Mouse (Mus musculus) heart, adult 18-20 months (tissue): ENCODE measurements around the gene Acot12. TPM values are rescaled to one million over a fixed set of nuclear protein-coding genes. Genes with fewer than 3 reads are reported as not detected.
"Not testable (repeated sequence)": the region's sequence is repeated elsewhere in the genome, so short reads cannot be mapped to it uniquely, and the experiment has no call there.

Source experiments
- DNase-seq, 2 experiments: peaks; one replicate each; pipeline ENCODE4 v3.0.0; 2021 to 2022; ENCODE audit warnings: mixed read lengths in 1 of 2
- total RNA-seq, 2 experiments: library from RNA; stranded (reverse); gene quantifications; 2 replicates each; pipeline ENCODE4 v1.2.3; 2021

Gene Acot12
- total RNA-seq, 2 experiments from 2014 or later = not detected

DNA sequence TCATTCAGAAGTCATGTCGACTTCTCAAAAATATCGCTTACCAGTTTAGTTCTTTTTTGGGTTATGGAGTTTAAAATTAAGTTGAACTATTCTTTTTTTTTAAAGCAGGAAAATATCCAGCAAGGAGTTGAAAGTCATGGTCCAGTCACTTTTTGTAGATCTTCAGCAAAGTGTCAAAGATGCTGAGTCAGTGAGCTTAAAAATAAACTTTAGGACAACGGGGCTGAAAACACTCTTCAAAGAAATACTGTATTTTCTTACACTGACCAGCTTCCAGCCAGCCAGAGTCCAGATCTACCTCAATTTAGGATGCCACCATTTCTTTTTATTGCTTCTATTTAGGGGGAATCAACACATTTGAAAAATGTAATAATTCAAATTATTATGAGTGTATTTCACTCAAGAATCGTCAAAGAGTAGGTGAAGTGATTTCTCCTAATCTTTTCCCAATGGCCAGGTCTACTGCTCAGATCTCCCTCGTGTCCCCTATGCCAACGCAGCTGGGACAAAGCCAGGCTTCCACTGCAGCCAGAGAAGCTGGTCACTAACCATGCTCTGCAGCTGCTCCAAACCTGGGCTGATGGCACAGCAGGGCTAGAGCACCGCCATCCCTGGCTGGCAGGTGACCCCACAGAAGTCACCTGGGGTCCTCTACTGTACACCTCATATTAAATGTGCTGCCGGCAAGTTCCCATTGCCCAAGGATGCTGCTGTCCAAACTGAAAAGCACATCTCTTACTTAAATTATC lies 19.2 kb downstream of the Acot12 start:
- no peak for DNase-seq

DNA sequence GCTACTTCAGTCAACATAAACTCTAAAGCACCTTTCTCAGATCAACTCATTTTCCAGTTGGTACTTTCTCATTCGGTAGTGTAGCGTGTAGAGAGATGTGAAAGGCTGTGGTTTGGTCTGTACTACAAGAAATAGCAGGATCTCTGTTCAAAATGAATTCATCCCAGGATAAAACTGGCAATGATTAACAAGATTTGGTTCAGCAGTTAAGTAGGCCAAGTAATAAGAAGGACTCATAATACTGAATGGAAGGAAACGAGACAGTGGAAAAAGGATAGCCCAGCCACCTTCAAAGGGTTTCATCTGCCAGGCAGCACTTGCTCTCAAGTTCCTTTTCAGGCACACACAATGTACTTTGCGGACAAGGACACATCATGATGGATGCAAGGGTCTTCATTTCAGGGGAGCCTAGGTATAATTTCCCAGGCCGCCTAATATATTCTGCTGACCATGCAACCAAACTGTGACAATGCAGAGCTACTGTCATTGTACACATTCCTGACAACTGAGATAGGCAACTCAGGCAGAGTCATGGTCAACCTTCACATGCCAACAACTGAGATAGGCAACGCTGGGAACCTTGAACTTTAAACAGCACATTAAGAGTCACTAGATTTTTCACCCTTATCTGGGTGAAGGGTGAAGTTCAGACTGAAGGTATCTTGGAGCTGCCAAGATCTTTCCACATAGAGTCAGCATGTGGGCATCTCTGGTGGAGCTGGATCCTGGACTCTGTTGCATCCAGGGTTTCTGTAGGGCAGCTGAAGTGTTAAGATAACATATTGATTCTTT lies 20.5 kb downstream of the Acot12 start:
- DNase-seq = no peak

DNA sequence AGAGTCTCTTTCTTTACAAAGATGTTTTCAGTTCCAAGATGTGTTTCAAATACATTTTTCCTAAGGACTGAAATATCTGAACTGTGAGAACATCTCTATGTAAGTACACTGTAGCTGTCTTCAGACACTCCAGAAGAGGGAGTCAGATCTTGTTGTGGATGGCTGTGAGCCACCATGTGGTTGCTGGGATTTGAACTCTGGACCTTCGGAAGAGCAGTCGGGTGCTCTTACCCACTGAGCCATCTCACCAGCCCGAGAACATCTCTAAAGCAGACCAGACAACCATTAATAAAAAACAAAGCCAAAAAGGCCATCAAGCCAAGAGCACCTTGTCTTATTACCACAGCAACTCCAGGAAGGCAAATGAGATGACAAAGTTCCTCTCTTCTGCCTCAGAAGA lies 22.3 kb downstream of the Acot12 start:
- DNase-seq = not testable (repeated sequence)

DNA sequence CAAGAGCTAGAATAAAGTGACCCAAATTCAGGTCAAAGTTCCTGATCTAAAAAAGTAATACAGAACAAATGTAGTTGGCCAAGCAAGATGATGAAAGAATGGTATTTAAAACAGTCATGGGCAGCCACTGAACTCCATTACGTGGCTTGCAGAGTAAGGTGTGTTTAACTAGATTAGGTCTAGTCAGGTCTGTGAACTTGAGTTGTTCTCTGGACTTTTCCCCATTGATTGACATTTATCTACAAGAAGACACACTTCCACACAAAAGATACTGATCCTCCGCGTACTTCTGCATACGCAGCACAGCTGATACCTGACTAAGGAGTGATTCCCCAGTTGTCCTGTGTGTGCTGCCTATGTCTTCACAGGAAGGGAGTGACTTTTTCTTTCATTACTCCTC lies 24.3 kb downstream of the Acot12 start:
- no peak for DNase-seq

DNA sequence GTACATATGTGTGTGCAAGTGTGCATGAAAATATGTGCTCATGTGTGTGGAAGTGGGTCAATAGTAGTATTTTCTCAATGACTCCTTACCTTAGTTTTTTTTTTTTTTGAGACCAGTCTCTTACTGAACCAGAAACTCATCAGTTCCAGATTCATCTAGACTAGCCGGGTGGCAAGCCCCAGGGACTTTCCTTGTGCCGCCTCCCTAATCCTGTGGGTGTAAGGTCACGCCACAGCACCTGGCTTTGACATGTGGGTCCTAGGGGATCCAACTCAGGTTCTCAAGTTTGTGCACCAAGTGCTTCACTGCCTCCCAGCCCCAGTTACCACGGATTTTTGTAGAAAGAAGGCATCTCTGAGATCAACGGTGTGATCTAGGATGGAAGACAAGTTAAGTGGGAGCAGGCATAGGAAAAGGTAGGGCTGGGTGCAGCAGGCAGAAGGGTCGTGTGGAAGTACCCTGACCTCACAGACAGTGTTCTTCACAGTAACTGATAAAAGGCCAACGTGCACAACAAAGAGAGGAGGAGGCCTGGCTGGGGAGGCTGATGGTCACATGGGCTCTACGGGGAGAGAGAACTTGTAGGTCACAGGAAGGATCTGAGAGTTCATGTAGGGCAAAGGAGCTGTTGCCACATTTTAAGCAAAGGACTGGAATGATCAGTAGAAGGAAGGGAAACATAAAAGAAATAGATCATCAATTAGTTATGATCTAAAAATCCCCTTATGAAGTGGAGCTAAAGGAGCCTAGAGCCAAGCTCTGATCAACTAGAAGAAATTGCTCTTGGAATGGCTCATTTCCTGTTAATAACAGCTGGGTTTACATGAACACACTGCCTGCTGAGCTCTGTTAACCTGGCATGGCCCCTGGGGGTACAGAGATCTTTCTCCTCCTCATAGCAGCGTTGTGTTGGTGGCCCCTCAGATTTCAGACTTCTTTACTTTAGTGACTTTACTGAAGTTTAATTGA lies 27.7 kb downstream of the Acot12 start:
- no peak for DNase-seq

DNA sequence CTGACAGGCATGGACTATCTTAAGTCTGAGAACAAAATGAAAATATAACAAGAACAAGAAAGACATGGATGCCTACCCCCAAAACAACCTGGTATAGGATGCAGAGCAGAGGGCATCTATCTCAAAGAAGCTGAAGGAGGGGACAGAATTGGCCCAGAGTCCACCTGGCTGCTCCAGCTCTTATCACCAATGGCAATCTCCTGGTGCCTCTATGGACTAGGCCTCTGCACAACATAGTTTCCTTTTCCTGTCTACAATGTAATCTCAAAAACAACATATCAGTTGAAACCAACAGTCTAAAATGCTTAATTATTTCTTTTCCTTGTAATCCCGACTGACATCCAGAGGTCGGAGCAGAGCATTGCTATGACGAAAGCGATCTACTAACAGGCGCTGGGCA lies 36.8 kb downstream of the Acot12 start:
- no peak for DNase-seq

DNA sequence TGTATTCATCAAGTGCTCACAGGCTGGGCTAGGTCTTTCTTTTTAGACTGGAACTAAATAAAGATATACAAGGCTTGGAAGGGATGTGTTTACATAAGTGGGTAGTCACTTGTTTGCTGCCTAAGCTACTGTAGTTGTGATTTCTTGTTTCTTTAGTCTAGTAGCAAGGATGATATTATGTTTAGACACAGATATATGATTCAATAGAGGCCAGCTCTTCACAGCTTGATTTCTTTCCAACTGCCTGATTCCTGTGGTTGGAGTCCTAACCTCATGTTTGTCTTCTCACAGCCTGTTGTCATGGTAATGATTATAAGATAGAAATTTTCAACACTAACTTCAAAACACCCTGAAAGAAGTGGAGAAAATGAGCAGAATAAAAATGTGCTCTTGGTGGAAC lies 38.6 kb downstream of the Acot12 start:
- DNase-seq = no peak

DNA sequence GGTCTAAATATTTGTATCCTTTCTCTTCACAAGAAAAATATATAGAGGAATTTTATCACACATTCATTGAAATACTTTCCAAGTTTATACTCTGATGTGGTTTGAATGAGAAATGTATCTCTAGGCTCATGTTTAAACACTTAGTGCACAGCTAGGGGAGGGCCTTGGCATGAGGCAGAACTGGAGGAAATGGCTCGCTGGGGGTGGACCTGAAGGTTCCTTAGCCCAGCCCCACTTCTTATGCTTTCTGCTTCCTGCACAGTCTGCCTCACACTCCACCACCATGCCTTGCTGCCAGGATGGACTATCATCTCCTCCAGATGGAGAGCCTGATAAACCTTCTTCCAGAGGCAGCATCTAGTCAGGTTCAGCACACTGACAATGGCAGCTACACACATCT lies 50.7 kb downstream of the Acot12 start:
- DNase-seq = no peak

DNA sequence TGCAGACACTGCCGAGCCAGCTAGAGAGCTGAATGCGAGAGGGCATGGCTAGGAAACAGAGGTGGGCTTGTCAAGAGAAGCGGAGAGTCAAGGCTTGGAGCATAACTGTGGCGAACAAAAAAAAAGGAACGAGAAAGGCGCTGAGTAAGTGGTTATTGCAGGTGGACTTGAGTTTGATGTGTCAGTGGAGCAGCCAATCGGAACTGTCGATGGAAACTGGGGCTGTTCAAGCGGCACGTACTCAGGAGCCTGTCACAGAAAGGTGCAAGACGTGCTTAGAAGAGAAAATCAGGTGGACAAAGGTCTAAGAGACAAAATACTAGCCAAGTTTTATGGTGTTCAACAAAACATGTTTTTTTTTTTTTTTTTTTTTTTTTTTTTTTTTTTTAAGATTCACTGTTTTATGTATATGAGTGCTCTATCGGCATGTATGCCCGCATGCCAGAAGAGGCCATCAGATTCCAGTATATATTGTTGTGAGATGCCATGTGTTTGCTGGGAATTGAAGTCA lies 53.7 kb downstream of the Acot12 start:
- DNase-seq = no peak

DNA sequence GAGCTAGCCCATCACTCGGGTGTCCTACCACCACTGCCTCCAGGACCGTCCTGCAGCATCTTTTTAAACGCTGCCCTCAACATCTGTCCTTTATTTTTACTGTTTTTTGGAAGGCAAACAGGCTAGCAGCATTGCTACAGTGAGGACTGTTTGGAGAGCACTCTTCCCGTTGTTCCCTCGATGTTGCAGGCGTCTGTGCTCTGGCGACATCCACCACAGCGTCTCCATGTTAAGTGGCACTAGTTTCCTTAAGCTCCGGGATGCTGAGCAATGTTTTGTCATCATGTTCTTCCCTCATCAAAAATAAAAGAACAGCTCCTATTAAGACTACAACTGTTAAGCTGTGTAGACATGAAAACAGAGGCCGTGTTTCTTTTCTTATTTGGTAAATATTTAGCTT lies 54.3 kb downstream of the Acot12 start:
- DNase-seq = no peak

DNA sequence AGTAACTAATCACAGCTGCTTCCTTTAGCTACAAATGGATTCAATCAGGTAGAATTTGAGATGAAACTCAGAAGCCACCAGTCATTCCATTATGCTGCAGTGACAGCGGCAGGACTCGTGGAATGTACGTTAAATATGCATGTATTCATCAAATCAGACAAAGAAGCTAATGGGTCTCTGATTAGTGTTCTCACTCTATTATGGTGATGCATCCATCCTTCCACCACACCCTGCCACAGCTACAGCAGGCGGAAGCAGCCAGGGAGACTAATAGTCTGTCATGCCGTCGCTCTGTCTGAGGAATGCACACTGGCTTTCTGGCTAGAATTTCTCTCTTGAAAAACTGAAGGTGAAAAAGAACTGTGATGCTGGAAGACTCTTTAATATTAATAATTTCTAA lies 54.7 kb downstream of the Acot12 start:
- DNase-seq = no peak

DNA sequence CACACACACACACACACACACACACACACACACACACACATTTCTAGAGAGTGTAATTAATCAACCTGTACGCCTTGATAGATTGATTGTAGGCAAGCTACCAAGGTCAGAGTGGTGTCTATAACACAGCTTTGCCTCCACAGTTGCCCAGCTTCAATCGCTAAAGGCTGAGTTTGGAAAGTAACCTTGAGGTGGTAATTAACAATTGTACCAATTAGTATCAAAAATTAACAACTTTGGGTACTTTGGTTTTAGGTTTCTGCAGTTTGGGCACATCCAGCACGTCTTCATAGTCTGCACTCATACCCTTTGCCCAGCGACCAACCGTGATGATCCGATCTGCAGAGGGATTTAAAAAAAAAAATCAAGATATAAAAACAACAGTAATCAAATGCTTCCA lies 55.6 kb downstream of the Acot12 start:
- no peak for DNase-seq

DNA sequence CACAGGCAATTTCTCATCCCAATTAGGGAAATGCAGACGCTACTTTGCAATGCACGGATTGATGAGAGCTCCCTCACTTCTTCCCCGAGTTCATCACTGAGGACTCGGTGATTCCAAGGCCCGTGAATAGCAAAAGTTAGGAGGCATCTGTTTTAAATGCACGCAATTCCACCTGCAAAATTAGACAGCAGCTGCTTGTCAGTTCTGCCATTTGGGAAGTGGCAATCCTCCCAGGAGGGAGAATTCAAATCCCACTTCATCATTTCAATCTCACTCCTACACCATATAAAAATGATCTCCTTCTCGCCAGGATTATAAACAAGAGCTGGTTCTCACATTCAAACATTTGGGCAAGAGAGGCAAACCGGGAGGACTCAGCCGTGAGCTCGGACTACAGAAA lies 56.1 kb downstream of the Acot12 start:
- DNase-seq = no peak

DNA sequence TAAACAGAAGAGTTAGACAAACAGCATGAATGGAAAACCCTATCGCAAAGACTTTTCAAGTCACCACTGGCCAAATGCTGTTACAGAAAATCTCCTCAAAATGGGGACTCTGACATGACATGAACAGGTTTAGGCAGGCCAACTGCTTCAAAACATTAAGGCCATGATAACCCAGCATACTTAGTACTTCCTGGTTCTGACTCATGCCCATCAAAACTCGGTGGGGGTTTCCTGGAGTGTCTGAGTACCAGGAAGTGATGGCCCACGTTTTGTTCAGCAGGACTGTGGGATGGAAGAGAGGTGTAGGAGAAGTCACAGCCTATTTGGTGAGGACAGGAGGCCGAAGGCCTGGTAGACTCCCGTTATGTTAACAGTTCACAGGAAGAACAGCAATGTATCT lies 60.4 kb downstream of the Acot12 start:
- DNase-seq = no peak

DNA sequence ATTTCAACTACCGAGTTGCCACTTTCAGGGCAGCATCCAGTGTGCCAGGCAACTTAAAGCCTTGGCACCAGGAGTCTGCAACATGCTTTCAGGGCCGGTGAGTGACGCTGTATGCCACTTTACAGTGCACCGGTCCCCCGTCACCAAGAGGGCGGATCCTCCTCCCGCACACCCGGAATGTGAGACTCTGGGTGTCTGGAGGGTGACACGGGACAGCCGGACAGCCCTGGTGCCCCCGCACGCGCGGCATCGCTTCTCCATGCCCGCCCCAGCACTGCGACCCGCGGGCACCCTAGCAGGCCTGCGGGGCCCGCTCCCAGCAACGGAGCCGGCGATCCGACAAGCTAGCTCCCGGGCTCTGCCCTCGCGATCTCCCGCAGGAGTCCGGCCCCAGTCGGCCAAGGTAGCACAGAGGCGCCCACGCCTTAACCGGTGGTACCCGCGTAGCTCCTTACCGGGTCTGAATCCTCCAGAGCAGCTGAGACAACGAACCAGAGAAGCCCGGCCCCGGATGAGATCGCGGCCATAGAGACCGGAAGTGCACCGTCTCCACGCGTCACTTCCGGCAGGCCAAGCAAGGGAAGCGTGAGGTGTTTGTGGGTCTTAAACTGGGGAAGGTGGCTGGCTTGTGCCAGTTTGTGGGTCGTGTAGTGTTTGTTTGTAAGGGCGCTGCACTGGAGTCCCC lies 66.0 kb downstream of the Acot12 start, which contains the start of gene Zcchc9:
Gene Zcchc9 (minus strand): TSS at position 551 of the 685 bp plus-strand sequence.
- DNase-seq = peak; percentile 90 to 93

DNA sequence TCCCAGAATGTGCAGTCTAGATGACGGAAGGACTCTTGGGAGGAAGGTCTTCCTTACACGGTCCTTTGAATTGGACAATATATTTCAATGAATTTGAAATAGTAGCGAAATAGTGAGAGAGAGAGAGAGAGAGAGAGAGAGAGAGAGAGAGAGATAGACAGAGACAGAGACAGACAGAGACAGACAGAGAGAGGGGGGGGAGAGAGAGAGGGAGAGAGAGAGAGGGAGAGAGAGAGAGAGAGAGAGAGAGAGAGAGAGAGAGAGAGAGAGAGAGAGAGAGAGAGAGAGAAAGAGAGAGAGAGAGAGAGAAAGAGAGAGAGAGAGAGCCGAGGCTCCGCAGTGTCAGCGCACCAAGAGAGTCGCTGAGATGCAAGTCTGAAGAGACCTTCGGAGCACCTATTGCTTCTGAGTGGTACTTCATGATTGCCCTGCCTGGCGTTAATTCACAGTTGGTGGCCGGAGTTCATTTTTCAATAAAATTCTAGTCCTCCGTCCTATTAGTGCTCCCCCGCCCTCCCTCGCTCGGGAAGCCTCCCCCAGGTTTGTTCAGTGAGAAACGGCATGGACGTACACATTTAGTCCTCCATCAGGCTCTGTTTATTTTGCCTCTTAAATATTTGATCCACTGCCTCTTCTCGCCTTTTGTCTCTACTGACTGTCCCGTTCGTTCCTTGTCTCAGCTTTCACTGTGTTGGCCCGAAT lies 66.7 kb downstream of the Acot12 start:
- DNase-seq = no peak

DNA sequence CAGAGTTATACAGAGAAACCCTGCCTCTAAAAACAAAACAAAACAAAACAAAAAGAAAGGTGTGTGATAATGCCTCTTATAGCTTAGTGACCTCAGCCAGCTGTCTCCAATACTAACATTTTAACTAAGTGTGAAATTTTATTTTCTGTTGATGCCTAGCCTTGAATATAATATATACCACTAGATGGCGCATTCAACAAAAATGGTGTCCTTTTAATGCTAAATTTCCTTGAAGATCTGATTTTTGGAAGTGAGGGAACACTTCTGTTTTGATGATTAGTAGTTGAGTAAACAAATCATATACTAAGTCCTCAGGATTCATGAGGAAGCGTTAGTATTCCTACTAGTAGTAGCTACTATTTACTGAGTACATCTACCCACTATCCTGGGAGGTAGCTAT lies 68.2 kb downstream of the Acot12 start:
- peak in 1 of 2 experiments; percentile 44 for DNase-seq

DNA sequence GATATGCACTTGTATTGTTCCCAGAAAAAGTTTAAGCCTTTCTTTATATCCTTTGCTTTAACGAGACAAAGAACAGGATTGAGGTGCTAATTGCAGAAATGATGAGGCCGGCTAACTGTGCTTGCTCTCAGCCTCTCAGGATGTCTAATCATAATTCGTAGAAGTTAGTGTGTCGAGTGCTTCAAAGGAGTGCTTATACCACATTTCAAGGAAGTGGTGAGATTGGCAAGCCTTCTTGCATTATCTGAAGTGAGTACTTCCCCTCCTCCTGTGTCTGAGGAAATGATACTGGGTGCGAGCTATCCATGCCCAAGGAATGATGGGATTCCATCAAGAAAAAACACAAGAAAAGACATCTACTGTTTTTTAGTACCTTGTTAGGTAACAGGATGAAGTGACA lies 73.4 kb downstream of the Acot12 start:
- DNase-seq = no peak

DNA sequence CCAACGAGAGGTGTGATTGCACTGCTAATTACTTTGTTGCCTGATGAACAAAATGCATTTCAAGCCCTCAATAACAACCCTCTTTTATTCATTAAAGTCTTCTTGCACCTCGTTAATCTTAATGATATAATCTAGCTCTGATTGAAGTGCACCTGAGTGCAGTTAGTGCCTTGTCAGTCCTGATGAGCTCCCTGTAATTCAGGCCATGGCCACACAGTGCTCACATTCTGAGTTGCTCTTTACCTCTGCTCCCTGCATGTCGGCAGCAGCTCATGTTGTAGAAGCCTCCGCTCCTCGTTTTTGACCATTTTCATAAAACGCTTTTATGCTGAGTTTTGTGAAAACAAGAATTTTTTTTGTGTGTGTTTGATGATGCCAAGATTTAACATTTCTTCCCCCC lies 82.4 kb downstream of the Acot12 start:
- DNase-seq = no peak

DNA sequence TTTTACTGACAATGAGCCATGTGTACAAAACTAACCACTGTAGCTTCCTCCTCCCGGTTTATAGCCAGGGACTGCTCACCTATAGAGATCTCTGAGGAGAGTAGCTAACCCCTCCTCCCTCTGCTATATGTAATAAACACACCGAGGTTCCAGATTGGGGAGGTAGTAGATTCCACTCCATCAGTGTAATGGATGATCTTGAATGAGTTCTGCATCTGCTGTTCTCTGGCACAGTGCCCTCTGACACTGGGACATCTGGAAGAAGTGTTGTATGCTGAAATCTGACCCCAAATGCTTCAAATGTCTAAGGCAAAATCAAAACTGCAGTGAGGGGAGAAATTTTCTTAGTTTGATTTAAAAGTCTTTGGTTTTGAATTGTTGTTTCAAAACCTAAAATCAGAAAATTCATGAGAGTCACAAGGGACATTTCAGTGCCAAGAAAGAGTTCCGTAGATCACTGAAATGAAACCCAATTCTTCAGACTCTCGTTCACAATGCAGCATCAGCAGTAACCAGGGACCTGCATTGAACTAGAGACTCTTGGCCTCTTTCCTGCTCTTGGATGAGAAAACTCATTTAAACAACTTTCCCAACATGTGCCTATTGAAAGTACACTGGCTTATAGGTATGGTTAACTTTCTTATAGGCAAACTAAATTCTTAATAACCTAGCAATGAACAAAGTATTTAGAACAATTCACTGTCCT lies 83.7 kb downstream of the Acot12 start:
- DNase-seq = peak; percentile 58 to 68
